Mouse (Mus musculus) Patski (cell line): ENCODE data around the gene Zfp518b. TPM values are rescaled to one million over a fixed set of nuclear protein-coding genes. Genes with fewer than 3 reads are reported as not detected.

Source experiments
- ATAC-seq: fragments of 100-300 bp; one replicate; pipeline ENCODE4 v1.8.0; 2021
- CTCF ChIA-PET: fragments of 350-600 bp; sonication (Branson Sonifier 250); formaldehyde crosslinking; loops from one replicate; lab custom pipeline; 2022; ENCODE audit warnings: inconsistent platforms; lab: Charles Lee
- POLR2A ChIA-PET: fragments of 350-600 bp; sonication (Branson Sonifier 250); formaldehyde crosslinking; loops from one replicate; lab custom pipeline; 2022; ENCODE audit warnings: antibody characterized with exemption, inconsistent platforms; lab: Charles Lee
- DNase-seq: peaks from one replicate; pipeline ENCODE4 v3.0.0-alpha.2; 2011; ENCODE audit warnings: low read depth, low spot score
- H3K27me3 ChIP-seq: fragments of 371-371 bp; one replicate; pipeline ENCODE4 v1.5.1; 2021
- CTCF ChIP-seq: fragments of 100-300 bp; IDR thresholded peaks from one replicate; pipeline ENCODE4 v1.5.1; 2021
- in situ Hi-C: fragments of 300-500 bp; cut with MboI; formaldehyde crosslinking; loops from 3 replicates; pipeline ENCODE4 v1.11.1; 2018; ENCODE audit warnings: low pct_unique_long_range_greater_than_20kb, mixed read lengths
- polyA plus RNA-seq: library from polyadenylated mRNA; unstranded; gene quantifications from one replicate; pipeline ENCODE4 v1.2.3, GENCODE M21; 2021

The Zfp518b gene
- polyA plus RNA-seq, 1 experiment from 2014 or later: 1.3 TPM

DNA sequence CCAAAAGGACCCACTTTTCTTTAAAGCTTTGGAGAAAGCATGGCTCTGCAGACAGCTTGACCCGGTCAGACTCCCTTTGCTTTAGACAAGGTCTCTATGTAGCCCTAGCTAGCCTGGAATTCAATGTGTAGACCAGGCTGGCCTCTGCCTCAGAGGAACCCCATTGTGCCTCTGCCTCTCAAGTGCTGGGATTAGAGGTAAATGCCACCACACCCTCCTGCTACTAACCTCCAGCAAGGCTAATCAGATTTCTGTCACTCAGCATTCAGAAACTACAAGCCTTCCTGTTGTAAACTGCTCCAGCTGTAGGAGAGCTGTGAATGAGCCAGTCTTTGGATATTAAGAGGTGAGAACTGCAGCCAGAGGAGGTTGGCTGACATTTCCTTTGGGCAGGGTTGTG lies 3.1 kb upstream of the Zfp518b start:
- POLR2A ChIA-PET: no interaction called here
- DNase-seq (no peak), ATAC-seq (no peak)
- in situ Hi-C loops: no loop called here
- H3K27me3 ChIP-seq: peaks cover 4% of the 10 kb centered on the region
- no peak for TF ChIP-seq CTCF
- CTCF ChIA-PET: no interaction called here

DNA sequence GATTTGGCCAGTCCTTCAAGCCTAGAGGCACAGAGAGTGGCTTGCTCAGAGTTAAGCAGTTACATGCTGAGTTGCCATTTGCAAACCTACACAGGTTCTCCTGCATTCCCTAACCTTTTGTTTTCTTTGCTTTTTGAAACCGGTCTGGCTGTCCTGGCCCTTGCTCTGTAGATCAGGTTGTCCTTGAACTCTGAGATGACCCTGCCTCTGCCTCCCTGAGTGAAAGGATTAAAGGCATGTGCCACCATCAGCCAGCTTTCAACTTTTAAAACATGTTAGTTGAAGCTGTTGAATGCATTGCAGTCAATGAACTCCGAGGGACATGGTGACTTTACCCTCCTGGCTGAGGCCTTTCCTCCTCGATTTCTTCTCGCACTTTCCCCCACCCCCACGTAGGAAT lies 25.8 kb downstream of the Zfp518b start:
- H3K27me3 ChIP-seq: no peaks in the 10 kb centered on the region
- ATAC-seq: no peak
- in situ Hi-C loops: no loop called here
- TF ChIP-seq CTCF: no peak
- DNase-seq: no peak
- POLR2A ChIA-PET: no interaction called here
- CTCF ChIA-PET: interaction anchor here (1.0 kb wide), 1 partner anchor 9 kb away, joined by 3 read pairs; no protein-coding TSS in a partner anchor

- in situ Hi-C loops: no loop called here
- peaks cover 4% of the 10 kb centered on the region for H3K27me3 ChIP-seq
- TF ChIP-seq CTCF: no peak
- ChIA-PET CTCF (no interaction called here), POLR2A (no interaction called here)
- no peak for DNase-seq
- ATAC-seq: no peak
Observed at GRCm38 (mm10) chr5:38656204-38656603, 28.4 kb downstream of the Zfp518b start.

- ATAC-seq (no peak), DNase-seq (no peak)
- POLR2A ChIA-PET: no interaction called here
- in situ Hi-C loops: no loop called here
- CTCF ChIA-PET: no interaction called here
- no peak for TF ChIP-seq CTCF
- peaks cover 4% of the 10 kb centered on the region for H3K27me3 ChIP-seq
Observed at GRCm38 (mm10) chr5:38655421-38655928, 29.2 kb downstream of the Zfp518b start.

- DNase-seq (no peak), ATAC-seq (no peak)
- in situ Hi-C loops: no loop called here
- CTCF ChIA-PET: interaction anchor here (0.7 to 0.8 kb wide), 2 partner anchors 12 to 15 kb away, joined by 3 read pairs; no protein-coding TSS in a partner anchor
- POLR2A ChIA-PET: no interaction called here
- peak; percentile 53 for TF ChIP-seq CTCF
- H3K27me3 ChIP-seq: peaks cover 4% of the 10 kb centered on the region
Observed at GRCm38 (mm10) chr5:38654571-38654970, 30.1 kb downstream of the Zfp518b start.

- in situ Hi-C loops: no loop called here
- H3K27me3 ChIP-seq: peaks cover 4% of the 10 kb centered on the region
- ChIA-PET POLR2A (no interaction called here), CTCF (no interaction called here)
- TF ChIP-seq CTCF: no peak
- ATAC-seq: no peak
- no peak for DNase-seq
Observed at GRCm38 (mm10) chr5:38653101-38653500, 31.5 kb downstream of the Zfp518b start.

DNA sequence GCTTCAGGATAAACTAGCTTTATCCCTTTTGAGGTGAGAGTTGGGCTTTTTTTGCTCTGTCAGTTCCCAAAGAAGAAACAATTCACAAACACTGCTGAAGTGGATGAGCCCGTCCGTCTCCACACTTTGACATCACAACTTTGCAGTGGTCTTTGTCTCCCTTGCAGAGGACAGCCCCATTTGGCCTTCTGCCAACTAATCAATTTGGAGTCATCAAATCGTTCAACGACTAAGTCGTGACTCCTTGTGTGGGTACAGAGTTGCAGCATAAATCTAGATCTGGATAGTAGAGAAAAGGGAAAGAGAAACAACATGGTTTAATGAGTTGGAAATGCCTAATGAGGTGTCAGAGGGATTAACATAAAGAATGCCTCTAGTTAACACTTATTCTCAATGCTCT lies 33.2 kb downstream of the Zfp518b start:
- ATAC-seq (no peak), DNase-seq (no peak)
- POLR2A ChIA-PET: interaction anchor here (0.7 kb wide), 1 partner anchor 8 kb away, joined by 3 read pairs; no protein-coding TSS in a partner anchor
- H3K27me3 ChIP-seq: peaks cover 7% of the 10 kb centered on the region
- CTCF ChIA-PET: interaction anchor here (0.9 to 1.3 kb wide), 2 partner anchors 9 to 19 kb away, joined by 3 to 4 read pairs; no protein-coding TSS in a partner anchor
- in situ Hi-C loops: no loop called here
- no peak for TF ChIP-seq CTCF

GRCm38 (mm10) chr5:38641526-38641925 lies 43.1 kb downstream of the Zfp518b start:
- peaks cover 6% of the 10 kb centered on the region for H3K27me3 ChIP-seq
- TF ChIP-seq CTCF: no peak
- in situ Hi-C loops: no loop called here
- ATAC-seq (no peak), DNase-seq (no peak)
- ChIA-PET POLR2A (no interaction called here), CTCF (interaction anchor here (1.0 to 1.2 kb wide), 3 partner anchors 9 to 60 kb away, joined by 3 to 5 read pairs (median 4); no protein-coding TSS in a partner anchor)

DNA sequence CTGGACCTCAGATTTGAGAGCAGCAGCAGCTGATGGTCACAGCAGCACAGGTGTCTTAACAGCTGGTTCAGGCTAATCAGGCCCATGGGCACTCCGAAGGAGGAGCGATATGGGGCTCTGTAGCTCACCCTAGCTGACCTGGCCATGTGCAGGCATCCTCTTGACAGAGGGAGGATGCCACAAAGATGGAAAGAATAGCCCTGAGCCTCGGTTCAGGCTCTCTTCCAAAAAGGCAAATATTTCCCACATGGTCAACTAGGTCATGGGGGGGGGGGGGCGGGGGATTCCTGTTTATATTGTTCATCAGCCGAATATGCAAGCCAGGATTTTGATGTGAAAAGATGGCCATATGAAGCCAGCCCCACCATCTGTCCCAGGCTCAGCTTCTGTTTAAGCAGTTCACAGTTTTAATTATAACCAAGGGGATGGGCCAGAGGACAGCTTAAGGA lies 48.3 kb downstream of the Zfp518b start:
- DNase-seq: no peak
- in situ Hi-C loops: no loop called here
- no peak for ATAC-seq
- ChIA-PET POLR2A (no interaction called here), CTCF (interaction anchor here (1.5 kb wide), 1 partner anchor 14 kb away, joined by 4 read pairs; no protein-coding TSS in a partner anchor)
- no peak for TF ChIP-seq CTCF
- H3K27me3 ChIP-seq: no peaks in the 10 kb centered on the region

DNA sequence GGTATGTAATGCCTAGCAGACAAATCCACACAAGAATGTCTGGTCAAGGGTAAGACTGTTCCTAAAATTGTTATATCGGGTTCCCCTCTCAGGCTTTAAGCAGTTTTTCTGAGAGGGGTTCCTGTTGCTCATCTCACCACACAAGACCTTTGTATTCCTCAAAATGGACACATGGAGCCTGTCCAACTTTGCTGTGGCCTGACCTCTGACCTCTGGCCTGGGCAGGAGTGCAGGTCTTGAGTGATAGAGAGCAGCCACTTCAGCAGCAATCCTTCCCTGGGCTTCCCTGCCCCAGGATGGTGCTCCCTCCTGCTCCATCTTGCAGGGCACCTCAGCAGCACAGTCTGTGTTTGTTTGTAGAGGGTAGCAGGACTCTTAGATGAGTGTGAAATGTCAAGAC lies 48.9 kb downstream of the Zfp518b start:
- no peaks in the 10 kb centered on the region for H3K27me3 ChIP-seq
- ATAC-seq: no peak
- no peak for DNase-seq
- POLR2A ChIA-PET: no interaction called here
- CTCF ChIA-PET: interaction anchor here (1.5 kb wide), 1 partner anchor 14 kb away, joined by 4 read pairs; no protein-coding TSS in a partner anchor
- in situ Hi-C loops: no loop called here
- TF ChIP-seq CTCF: no peak

GRCm38 (mm10) chr5:38634321-38635164 lies 50.1 kb downstream of the Zfp518b start:
- in situ Hi-C loops: no loop called here
- POLR2A ChIA-PET: no interaction called here
- no peak for ATAC-seq
- no peaks in the 10 kb centered on the region for H3K27me3 ChIP-seq
- CTCF ChIA-PET: interaction anchor here (1.1 to 1.5 kb wide), 4 partner anchors 14 to 53 kb away, joined by 3 to 4 read pairs (median 4); no protein-coding TSS in a partner anchor
- no peak for DNase-seq
- TF ChIP-seq CTCF: no peak
